In the genomic region with DNA sequence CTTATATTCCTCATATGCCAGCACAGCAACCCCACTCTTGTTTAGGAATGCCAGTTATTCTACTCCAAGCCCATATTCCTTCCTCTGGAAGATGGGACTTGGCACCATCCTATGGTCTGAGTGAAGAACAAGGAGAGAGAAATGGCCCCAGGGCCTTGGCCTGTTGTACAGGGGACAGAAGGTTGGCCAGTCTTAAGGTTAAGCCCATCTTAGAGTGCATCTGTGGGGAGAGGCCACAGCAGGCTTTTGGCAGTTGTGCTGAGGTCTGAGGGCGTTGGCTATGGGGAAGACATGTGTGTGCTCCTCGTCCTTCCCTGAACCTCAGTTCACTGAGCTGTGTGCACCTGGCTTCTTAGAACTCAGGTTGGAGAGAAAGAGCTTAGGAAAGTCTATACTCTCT, we compare ENCODE assay signal across 16 mouse cellular contexts. TPM values are rescaled to one million over a fixed set of nuclear protein-coding genes. Genes with fewer than 3 reads are reported as not detected.
DNase-seq lines count a peak whose midpoint lies in the region; ATAC-seq lines count a peak whose summit lies in the region.
"Had no signal": no experiment of that assay in that cellular context is flagged by ENCODE, and none has a peak within 500 bp of the region (broad histone marks: within the 10 kb centered on the region; RNA-seq: fewer than 3 reads in every experiment).

No protein-coding gene starts in this region.

- peaks cover 40% of the 10 kb centered on the region for H3K4me1 ChIP-seq in neural tube, embryonic 13.5 days (replicated peaks)
- peaks cover 18% of the 10 kb centered on the region for H3K4me1 ChIP-seq in hindbrain, embryonic 14.5 days (replicated peaks; ENCODE audit: control insufficient read depth, insufficient read depth, low read length)
- H3K4me1 ChIP-seq in midbrain, embryonic 14.5 days (ENCODE audit: control insufficient read depth, insufficient read depth, low read length): peaks cover 21% of the 10 kb centered on the region
- H3K4me1 ChIP-seq: intestine, embryonic 15.5 days had no signal

- 80% methylated on average over 2 of the region's 2 CpGs for WGBS in neural tube, embryonic 13.5 days
- 80% methylated on average over 2 of the region's 2 CpGs for WGBS in hindbrain, embryonic 14.5 days
- 78% methylated on average over 2 of the region's 2 CpGs for WGBS in midbrain, embryonic 14.5 days

- no peak overlapping the region for H3K9ac ChIP-seq in neural tube, embryonic 13.5 days
- no peak overlapping the region for H3K9ac ChIP-seq in hindbrain, embryonic 14.5 days
- no peak overlapping the region for H3K9ac ChIP-seq in midbrain, embryonic 14.5 days (replicated peaks; ENCODE audit: low read length)
- H3K9ac ChIP-seq: heart, embryonic 12.5 days; intestine, embryonic 15.5 days; kidney, embryonic 15.5 days had no signal

- H3K36me3 ChIP-seq in neural tube, embryonic 13.5 days: no peaks in the 10 kb centered on the region
- H3K36me3 ChIP-seq in hindbrain, embryonic 14.5 days (replicated peaks; ENCODE audit: control insufficient read depth, insufficient read depth): no peaks in the 10 kb centered on the region
- no peaks in the 10 kb centered on the region for H3K36me3 ChIP-seq in midbrain, embryonic 14.5 days (ENCODE audit: control insufficient read depth, insufficient read depth, low read length)
- H3K36me3 ChIP-seq: heart, embryonic 12.5 days; intestine, embryonic 15.5 days; kidney, embryonic 15.5 days had no signal

- 0 out of 2 replicates have a peak overlapping the region, but pooled peaks have one; percentile 76 for H3K27ac ChIP-seq in neural tube, embryonic 13.5 days (replicated peaks)
- 0 out of 2 replicates have a peak overlapping the region, but pooled peaks have one; percentile 40 for H3K27ac ChIP-seq in hindbrain, embryonic 14.5 days
- 0 out of 2 replicates have a peak overlapping the region, but pooled peaks have one; percentile 45 for H3K27ac ChIP-seq in midbrain, embryonic 14.5 days (replicated peaks; ENCODE audit: low read depth, low read length)
- H3K27ac ChIP-seq: intestine, embryonic 15.5 days; kidney, embryonic 15.5 days had no signal

- ATAC-seq in neural tube, embryonic 13.5 days (ENCODE audit: low read depth): no peak
- no peak for ATAC-seq in hindbrain, embryonic 14.5 days (ENCODE audit: low FRiP score)
- no peak for ATAC-seq in midbrain, embryonic 14.5 days (ENCODE audit: low FRiP score, low TSS enrichment)
- ATAC-seq: intestine, embryonic 15.5 days had no signal

- DNase-seq in neural tube, embryonic 10.5 days (ENCODE audit: extremely low spot score, low spot score): no peak
- no peak for DNase-seq in hindbrain, embryonic 14.5 days (ENCODE audit: low spot score)
- DNase-seq in midbrain, embryonic 14.5 days: no peak
- DNase-seq in Muller cell, postnatal 12 days (ENCODE audit: inconsistent ontology term): no peak
- no peak for DNase-seq in urinary bladder, postnatal 25 days (ENCODE audit: low spot score)
- no peak for DNase-seq in adrenal gland, postnatal 14 days
- DNase-seq: cerebellum, postnatal 14 days; layer of hippocampus, postnatal 36 days; left cerebral cortex, postnatal 4 days; lung, adult 2 months; lung, postnatal 4 days had no signal

- H3K9me3 ChIP-seq in neural tube, embryonic 13.5 days: no peaks in the 10 kb centered on the region
- H3K9me3 ChIP-seq in hindbrain, embryonic 14.5 days (ENCODE audit: control insufficient read depth, low read length): no peaks in the 10 kb centered on the region
- H3K9me3 ChIP-seq in midbrain, embryonic 14.5 days (ENCODE audit: control insufficient read depth, low read length): no peaks in the 10 kb centered on the region
- H3K9me3 ChIP-seq: heart, embryonic 12.5 days; intestine, embryonic 15.5 days; kidney, embryonic 15.5 days had no signal

- peaks cover 4% of the 10 kb centered on the region; the same call in 1 of the 2 replicates for H3K27me3 ChIP-seq in neural tube, embryonic 13.5 days
- no peaks in the 10 kb centered on the region for H3K27me3 ChIP-seq in hindbrain, embryonic 14.5 days (ENCODE audit: control insufficient read depth, insufficient read depth, low read length)
- no peaks in the 10 kb centered on the region; the same call in 1 of the 2 replicates for H3K27me3 ChIP-seq in midbrain, embryonic 14.5 days (ENCODE audit: control insufficient read depth, insufficient read depth, low read length)
- H3K27me3 ChIP-seq: heart, embryonic 12.5 days; intestine, embryonic 15.5 days; kidney, embryonic 15.5 days had no signal

- no peak overlapping the region for H3K4me2 ChIP-seq in neural tube, embryonic 13.5 days
- no peak overlapping the region for H3K4me2 ChIP-seq in hindbrain, embryonic 14.5 days (replicated peaks)
- H3K4me2 ChIP-seq in midbrain, embryonic 14.5 days (ENCODE audit: low read length): no peak overlapping the region
- H3K4me2 ChIP-seq: heart, embryonic 12.5 days; intestine, embryonic 15.5 days; kidney, embryonic 15.5 days had no signal

- no peak overlapping the region for H3K4me3 ChIP-seq in neural tube, embryonic 13.5 days
- H3K4me3 ChIP-seq in hindbrain, embryonic 14.5 days (replicated peaks; ENCODE audit: low read length): no peak overlapping the region
- no peak overlapping the region for H3K4me3 ChIP-seq in midbrain, embryonic 14.5 days (replicated peaks; ENCODE audit: low read depth, low read length)
- H3K4me3 ChIP-seq: erythroblast, embryonic 14.5 days; heart, embryonic 12.5 days; intestine, embryonic 15.5 days; kidney, embryonic 15.5 days had no signal

RNA-seq across cellular contexts. Expression of a gene that starts 19.9 kb away (rescaled TPM):
- polyA plus RNA-seq in neural tube, embryonic 13.5 days (2015; fragmentation: Nextera tagmentation; extraction: Ambion mirVana): 21.1 and 22.0 TPM in 2 replicates
- 21.6 and 21.8 TPM in 2 replicates for polyA plus RNA-seq in hindbrain, embryonic 14.5 days (2014; fragmentation: Nextera tagmentation; extraction: Ambion mirVana)
- 11.5 and 14.1 TPM in 2 replicates for polyA plus RNA-seq in midbrain, embryonic 14.5 days (2014; fragmentation: Nextera tagmentation; extraction: Ambion mirVana)
- total RNA-seq in adrenal gland, postnatal 14 days (2021): 13.5 and 19.1 TPM in 2 replicates

RNA-seq across cellular contexts. Expression of a gene that starts 49.0 kb away (rescaled TPM):
- polyA plus RNA-seq in neural tube, embryonic 13.5 days (2015; fragmentation: Nextera tagmentation; extraction: Ambion mirVana): 54.0 and 54.1 TPM in 2 replicates
- polyA plus RNA-seq in hindbrain, embryonic 14.5 days (2014; fragmentation: Nextera tagmentation; extraction: Ambion mirVana): 44.8 and 46.5 TPM in 2 replicates
- polyA plus RNA-seq in midbrain, embryonic 14.5 days (2014; fragmentation: Nextera tagmentation; extraction: Ambion mirVana): 46.1 and 54.4 TPM in 2 replicates
- total RNA-seq in adrenal gland, postnatal 14 days (2021): 20.5 and 21.7 TPM in 2 replicates

RNA-seq across cellular contexts. Expression of a gene that starts 49.1 kb away (rescaled TPM):
- polyA plus RNA-seq in neural tube, embryonic 13.5 days (2015; fragmentation: Nextera tagmentation; extraction: Ambion mirVana): 80.5 and 97.9 TPM in 2 replicates
- 75.7 and 82.7 TPM in 2 replicates for polyA plus RNA-seq in hindbrain, embryonic 14.5 days (2014; fragmentation: Nextera tagmentation; extraction: Ambion mirVana)
- polyA plus RNA-seq in midbrain, embryonic 14.5 days (2014; fragmentation: Nextera tagmentation; extraction: Ambion mirVana): 71.9 and 91.9 TPM in 2 replicates
- 42.3 and 45.9 TPM in 2 replicates for total RNA-seq in adrenal gland, postnatal 14 days (2021)
